Mouse (Mus musculus) megakaryocyte, embryonic 14.5 days (primary cell): ENCODE data around the gene Gab2. TPM values are rescaled to one million over a fixed set of nuclear protein-coding genes. Genes with fewer than 3 reads are reported as not detected.
A peak's percentile ranks its signal among the peaks of the same experiment; 100 is the strongest.

ENCODE experiments used
- H3K27me3 ChIP-seq: replicated peaks from 2 replicates; pipeline ENCODE3; 2012; ENCODE audit warnings: inconsistent platforms
- H3K36me3 ChIP-seq: replicated peaks from 2 replicates; pipeline ENCODE3; 2012; ENCODE audit warnings: low read length, inconsistent platforms, mixed read lengths
- H3K4me1 ChIP-seq: 2 replicates; pipeline ENCODE4 v1.6.1; 2012; ENCODE audit warnings: inconsistent platforms
- H3K4me3 ChIP-seq: replicated peaks from 2 replicates; pipeline ENCODE3; 2012; ENCODE audit warnings: moderate library complexity, mild to moderate bottlenecking, inconsistent platforms
- H3K9me3 ChIP-seq: 2 replicates; pipeline ENCODE4 v1.6.1; 2012; ENCODE audit warnings: inconsistent platforms
- FLI1 ChIP-seq: IDR thresholded peaks from 2 replicates; pipeline ENCODE4 v1.6.1; 2012; ENCODE audit warnings: low read length, inconsistent platforms, mixed read lengths
- GATA1 ChIP-seq: IDR thresholded peaks from 3 replicates; pipeline ENCODE4 v1.6.1; 2012; ENCODE audit warnings: mixed read lengths, low read length, inconsistent platforms, borderline replicate concordance
- polyA plus RNA-seq: library from polyadenylated mRNA; stranded (reverse); fragments of >175 nt; gene quantifications from 2 replicates; pipeline ENCODE4 v1.2.3, GENCODE M21; 2012; ENCODE audit warnings: low replicate concordance; ENCODE audit not compliant: insufficient read depth

Gene Gab2
- polyA plus RNA-seq, 1 experiment, result 2.2 TPM

DNA sequence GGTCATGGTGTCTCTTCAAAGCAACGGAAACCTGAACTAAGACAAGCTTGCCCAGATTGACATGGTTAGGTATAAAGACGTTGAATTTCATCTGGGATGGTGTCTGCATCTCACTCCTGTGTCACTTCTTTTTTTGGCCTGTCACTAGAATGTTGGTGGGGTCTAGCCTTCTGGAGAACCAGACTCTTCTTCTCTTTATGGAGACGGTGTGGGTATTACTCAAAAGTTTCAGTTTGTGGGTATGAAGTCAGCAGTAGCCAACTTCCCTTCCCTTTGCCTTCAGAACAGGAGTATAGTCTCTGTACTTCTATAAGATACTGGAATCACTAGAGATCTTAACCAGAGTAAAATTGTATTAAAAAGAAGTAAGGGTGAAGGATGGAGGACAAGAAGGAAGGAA is 26.7 kb downstream of the Gab2 start:
- H3K27me3 ChIP-seq, result no peaks in the 10 kb centered on the region
- no peaks in the 10 kb centered on the region for H3K9me3 ChIP-seq
- H3K4me1 ChIP-seq, result peaks cover 31% of the 10 kb centered on the region
- no peak overlapping the region for H3K4me3 ChIP-seq
- H3K36me3 ChIP-seq, result peaks cover 5% of the 10 kb centered on the region
- no peak for TF ChIP-seq FLI1
- TF ChIP-seq GATA1, result no peak

DNA sequence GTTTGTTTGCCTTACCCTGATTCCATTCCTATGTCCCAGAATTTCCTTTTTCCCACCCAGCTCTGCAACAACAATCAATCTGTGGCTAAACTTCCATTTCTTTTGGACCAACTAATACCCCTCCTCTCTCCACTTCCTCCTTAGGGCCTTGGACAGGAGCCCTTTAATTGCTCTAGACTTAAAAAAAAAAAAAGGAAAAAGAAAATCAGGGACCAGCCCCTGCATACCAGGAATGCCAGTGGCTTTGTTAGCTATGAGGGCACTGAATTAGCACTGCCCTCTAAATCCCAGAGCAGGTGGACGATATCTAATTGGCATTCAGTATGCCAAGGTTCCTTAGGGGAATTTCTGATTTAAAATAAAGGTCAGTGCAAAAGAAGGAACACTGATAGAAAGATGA is 47.6 kb downstream of the Gab2 start:
- Histone ChIP-seq H3K4me1 (peaks cover 14% of the 10 kb centered on the region; the same call in 1 of the 2 replicates), H3K9me3 (0 out of 2 replicates have a peak, but pooled peaks cover 3% of the 10 kb centered on the region), H3K27me3 (no peaks in the 10 kb centered on the region), H3K36me3 (peaks cover 16% of the 10 kb centered on the region), H3K4me3 (no peak overlapping the region)
- TF ChIP-seq FLI1, result no peak
- no peak for TF ChIP-seq GATA1

DNA sequence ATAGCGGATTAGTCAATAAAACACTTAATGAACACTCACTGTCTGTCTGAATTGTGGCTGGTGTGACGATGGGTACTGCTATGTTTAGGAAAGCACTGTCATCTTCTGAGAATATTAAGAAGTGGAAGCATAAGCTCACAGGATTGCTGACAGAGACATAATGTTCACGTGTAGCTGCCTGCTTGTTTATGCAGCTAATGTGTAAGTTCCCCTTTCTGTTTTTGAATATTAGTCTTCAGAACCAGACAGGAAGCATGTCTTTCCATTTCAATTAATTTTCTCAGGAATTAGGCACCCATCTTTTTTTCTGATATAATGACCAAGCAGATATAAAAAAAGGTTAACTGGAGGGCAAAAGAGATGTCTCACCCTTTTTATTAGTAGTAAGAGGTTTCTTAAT is 55.1 kb downstream of the Gab2 start:
- Histone ChIP-seq H3K36me3 (peaks cover 24% of the 10 kb centered on the region), H3K27me3 (no peaks in the 10 kb centered on the region), H3K4me3 (peak overlapping the region; percentile 83), H3K4me1 (peaks cover 3% of the 10 kb centered on the region; the same call in 1 of the 2 replicates), H3K9me3 (peaks cover 9% of the 10 kb centered on the region)
- TF ChIP-seq GATA1 (no peak), FLI1 (no peak)

DNA sequence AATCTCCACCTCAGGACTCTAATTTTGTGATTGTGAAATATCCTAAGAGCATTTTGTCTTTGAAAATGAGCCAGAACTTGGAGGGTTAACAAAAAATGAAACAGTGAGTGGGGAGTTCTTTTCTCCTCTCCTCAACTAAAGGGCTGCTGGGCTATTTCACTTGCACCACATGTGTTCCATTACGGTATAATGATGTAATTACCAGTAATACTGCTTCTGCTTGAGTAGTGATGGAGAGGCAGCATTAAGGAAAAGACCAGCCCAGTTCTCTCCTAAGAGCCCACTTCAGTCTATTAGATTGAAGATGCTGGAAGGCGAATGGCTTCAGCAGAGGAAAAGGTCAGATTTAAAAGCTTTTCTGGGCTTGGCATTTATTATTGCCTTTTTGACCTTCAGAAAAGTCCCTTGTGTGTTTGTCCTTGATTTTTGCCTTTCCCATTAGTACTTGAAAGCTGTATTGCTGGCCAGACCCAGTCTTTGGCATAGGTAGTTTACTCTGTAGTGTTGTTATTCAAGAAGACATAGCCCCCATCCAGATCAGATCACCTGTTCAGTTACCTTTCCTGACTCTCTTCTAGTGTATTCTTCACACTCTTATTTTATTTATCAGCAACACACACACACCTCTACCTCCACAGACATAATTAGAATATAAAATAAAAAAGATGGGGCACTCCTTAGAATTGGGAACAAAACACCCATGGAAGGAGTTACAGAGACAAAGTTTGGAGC is 69.9 kb downstream of the Gab2 start:
- peaks cover 20% of the 10 kb centered on the region for H3K36me3 ChIP-seq
- no peaks in the 10 kb centered on the region for H3K9me3 ChIP-seq
- H3K27me3 ChIP-seq, result no peaks in the 10 kb centered on the region
- TF ChIP-seq GATA1, result no peak
- TF ChIP-seq FLI1, result no peak
- H3K4me1 ChIP-seq, result peaks cover 27% of the 10 kb centered on the region
- H3K4me3 ChIP-seq, result no peak overlapping the region

DNA sequence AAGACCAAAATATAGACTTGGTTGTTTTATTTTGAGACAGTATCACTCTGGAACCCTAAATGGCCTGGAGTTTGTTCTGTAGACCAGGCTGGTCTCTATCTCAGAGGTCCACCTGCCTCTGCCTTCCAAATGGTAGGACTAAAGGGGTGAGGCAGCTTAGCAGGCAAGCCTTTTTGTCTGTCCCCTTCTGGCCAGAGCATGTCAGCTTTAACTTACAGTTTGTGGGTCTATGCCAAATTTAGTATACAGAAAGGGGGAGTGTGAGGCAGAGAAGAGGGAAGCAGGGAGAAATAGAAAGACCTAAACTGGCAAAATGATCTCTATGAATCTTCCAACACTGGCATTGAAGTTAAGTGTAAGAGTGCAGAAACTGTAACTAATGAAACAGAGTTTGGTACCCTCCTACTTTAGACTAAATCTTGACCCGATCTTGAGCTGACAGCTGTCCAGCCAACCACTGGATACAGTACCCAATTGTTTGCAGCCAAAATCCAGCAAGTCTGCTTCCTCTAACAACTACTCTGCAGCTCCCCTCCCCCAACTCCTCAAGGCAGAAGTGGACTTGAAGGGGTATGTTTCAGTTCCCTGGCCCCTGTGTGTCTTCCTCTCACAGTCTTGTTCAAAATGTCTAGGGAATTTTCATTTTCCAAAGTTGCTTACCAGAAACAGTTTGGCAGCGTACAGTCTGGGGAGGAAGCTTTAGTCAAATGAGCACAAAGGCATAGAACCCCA is 73.5 kb downstream of the Gab2 start:
- Histone ChIP-seq H3K36me3 (peaks cover 16% of the 10 kb centered on the region), H3K4me3 (peak overlapping the region; percentile 54), H3K27me3 (no peaks in the 10 kb centered on the region), H3K9me3 (no peaks in the 10 kb centered on the region), H3K4me1 (peaks cover 34% of the 10 kb centered on the region)
- no peak for TF ChIP-seq FLI1
- TF ChIP-seq GATA1, result no peak

DNA sequence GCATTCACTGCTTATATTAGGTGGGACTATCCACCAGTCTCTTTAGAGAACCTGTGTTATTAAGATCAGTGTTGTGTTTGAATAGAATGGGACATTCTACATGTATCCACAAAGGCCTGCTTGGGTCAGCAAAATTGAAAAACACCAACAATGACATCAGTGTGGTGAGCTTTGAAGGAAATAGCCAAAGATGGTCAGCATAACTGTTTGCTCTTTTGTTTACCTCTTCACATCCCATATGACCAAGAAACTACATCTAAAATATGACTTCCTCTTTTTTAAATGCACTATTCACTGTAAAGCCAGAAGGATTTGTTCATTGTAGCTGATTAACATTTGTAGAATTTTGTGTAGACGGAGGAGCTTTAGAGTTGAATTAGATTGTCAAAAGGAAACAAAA is 82.9 kb downstream of the Gab2 start:
- no peaks in the 10 kb centered on the region for H3K27me3 ChIP-seq
- TF ChIP-seq GATA1 (no peak), FLI1 (no peak)
- peaks cover 56% of the 10 kb centered on the region for H3K4me1 ChIP-seq
- H3K4me3 ChIP-seq, result no peak overlapping the region
- peaks cover 16% of the 10 kb centered on the region for H3K36me3 ChIP-seq
- no peaks in the 10 kb centered on the region for H3K9me3 ChIP-seq

DNA sequence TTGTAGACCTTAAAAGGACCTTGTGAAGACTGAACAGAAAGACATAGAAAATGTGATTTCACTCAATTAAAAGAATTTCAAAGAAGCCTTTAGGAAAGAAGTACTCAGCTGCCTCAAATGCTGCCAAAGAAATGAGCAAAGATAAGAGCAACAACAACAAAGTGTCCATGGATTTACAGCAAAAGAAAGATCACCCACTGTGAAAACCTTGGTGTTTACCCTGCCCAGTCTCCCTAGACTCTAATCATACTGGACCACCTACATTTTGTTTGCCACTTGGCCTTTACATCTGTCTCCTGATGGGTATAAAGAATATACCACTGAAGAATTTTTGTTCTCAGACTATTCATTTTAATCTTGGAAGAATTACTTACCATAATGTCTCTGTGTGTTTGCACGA is 89.7 kb downstream of the Gab2 start:
- H3K27me3 ChIP-seq, result no peaks in the 10 kb centered on the region
- TF ChIP-seq GATA1 (no peak), FLI1 (no peak)
- peaks cover 5% of the 10 kb centered on the region for H3K36me3 ChIP-seq
- H3K9me3 ChIP-seq, result no peaks in the 10 kb centered on the region
- peaks cover 49% of the 10 kb centered on the region for H3K4me1 ChIP-seq
- no peak overlapping the region for H3K4me3 ChIP-seq

DNA sequence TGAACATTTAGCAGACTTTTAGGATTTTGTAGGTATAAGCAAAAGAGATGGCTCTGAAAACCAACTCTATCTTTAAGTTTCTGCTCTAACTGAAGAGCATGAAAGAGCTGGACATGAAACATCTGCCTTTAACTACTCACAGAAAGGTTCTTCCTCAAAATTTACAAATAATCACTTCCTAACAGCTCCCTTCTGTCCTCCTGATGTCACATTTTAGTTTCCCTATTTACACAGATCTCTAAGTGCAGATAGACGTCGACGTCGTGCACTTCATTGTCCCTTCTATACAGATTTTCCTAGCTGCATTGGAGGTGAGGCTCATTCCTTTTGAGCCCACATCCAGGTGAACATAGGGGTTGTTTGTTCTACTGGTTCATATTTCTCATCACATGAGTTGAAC is 90.3 kb downstream of the Gab2 start:
- H3K36me3 ChIP-seq, result peaks cover 5% of the 10 kb centered on the region
- H3K27me3 ChIP-seq, result no peaks in the 10 kb centered on the region
- H3K4me3 ChIP-seq, result peak overlapping the region; percentile 80
- H3K4me1 ChIP-seq, result peaks cover 51% of the 10 kb centered on the region
- H3K9me3 ChIP-seq, result no peaks in the 10 kb centered on the region
- TF ChIP-seq GATA1 (no peak), FLI1 (no peak)

DNA sequence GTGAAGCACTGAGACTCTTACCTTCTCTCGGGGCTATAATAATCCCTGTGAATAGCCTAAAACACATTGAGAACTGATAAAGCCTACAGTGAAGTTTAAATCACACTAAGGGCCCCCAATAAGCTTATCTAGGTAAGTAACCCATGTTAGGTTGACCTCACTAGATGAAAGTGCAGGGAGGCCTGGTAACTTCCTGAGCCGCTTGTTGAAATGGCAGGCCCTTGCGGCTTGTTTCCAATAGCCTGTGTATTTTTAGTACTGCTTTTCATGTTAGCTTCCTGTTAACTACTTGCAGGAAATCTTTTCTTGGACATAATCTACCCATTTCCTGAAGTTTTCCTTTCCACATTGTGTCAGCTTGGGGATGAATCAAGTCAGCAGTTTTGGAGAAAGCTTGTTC is 90.7 kb downstream of the Gab2 start:
- peak overlapping the region; percentile 83 for H3K4me3 ChIP-seq
- H3K27me3 ChIP-seq, result no peaks in the 10 kb centered on the region
- peaks cover 5% of the 10 kb centered on the region for H3K36me3 ChIP-seq
- no peak for TF ChIP-seq GATA1
- TF ChIP-seq FLI1, result no peak
- peaks cover 51% of the 10 kb centered on the region for H3K4me1 ChIP-seq
- H3K9me3 ChIP-seq, result no peaks in the 10 kb centered on the region

DNA sequence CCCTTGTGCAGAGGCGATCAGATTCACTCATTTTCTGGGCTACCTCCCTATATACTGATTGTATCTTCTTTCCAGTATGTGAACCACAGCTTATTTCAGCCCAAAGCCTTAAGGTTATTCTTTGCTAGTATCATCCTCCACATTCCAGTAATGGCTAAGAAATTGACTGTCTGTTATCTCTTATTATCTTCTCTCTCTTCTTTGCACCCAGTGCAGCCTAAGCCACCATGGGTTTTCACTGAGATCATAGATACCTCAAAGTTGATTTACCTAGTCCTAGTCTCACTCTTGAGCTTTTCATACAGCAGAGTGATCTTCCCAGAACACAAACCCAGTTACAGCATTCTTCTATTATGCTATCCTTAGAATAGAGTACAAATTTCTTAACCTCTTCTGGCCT is 100.5 kb downstream of the Gab2 start:
- Histone ChIP-seq H3K4me3 (no peak overlapping the region), H3K36me3 (peaks cover under 1% of the 10 kb centered on the region), H3K9me3 (no peaks in the 10 kb centered on the region), H3K27me3 (no peaks in the 10 kb centered on the region), H3K4me1 (peaks cover 54% of the 10 kb centered on the region)
- TF ChIP-seq GATA1 (no peak), FLI1 (no peak)

DNA sequence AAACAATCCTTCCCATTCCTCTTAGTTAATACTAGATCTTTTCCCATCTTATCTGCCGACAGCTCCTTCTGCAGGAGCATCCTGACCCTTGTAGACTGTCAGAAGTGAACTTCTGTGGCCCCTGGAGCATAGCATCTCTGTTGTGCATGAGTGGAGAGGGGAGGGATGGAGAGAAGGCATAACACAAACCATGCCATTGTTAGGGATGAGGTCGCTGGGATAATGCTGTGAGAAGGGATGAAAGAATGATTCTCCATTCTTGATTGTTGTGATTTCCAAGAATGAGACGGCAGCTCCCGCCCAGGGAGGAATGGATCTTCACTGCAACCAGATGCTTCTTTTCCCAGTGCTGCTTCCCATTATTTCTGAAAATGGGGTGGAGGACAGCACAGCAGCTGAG is 102.0 kb downstream of the Gab2 start:
- Histone ChIP-seq H3K9me3 (no peaks in the 10 kb centered on the region), H3K27me3 (no peaks in the 10 kb centered on the region), H3K4me1 (peaks cover 65% of the 10 kb centered on the region), H3K36me3 (peaks cover 12% of the 10 kb centered on the region), H3K4me3 (peak overlapping the region; percentile 64)
- no peak for TF ChIP-seq GATA1
- TF ChIP-seq FLI1, result no peak
